Mouse (Mus musculus): ENCODE measurements at regions not wholly inside any gene's neighbourhood (a gene's known extent, or its start where the extent isn't known, plus 50 kb on each side); places are given as distances from the start of the nearest gene placed in this dataset.

DNA sequence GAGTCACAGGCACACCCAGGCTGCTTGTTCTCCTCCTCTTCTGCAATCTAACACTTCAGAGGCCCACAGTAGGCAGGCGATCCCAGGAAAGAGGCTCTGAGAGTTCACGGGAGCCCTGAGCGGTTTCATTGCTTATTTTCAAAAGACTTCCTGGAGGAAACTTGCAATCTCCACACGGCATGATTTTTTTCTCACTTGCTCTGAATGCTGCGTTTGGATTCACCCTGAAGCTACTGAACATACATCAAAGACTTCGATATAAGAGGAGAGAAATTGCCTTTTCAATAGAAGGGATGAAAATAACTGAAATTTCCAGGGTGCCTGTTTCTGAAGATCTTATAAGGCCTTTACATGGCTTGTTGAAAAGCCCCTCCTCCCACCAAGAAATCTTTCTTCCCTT is 164.5 kb downstream of the B3glct start:
- TF ChIP-seq MYOG (IDR thresholded peaks at IDR 0.05; ENCODE audit: control insufficient read depth, extremely low read depth, insufficient read length) (no peak), FOSL1 (IDR thresholded peaks at IDR 0.05; ENCODE audit: insufficient read depth, low read length, poor library complexity, severe bottlenecking) (no peak), USF1 (IDR thresholded peaks at IDR 0.05; ENCODE audit: low read depth) (no peak), CEBPB (IDR thresholded peaks at IDR 0.05; ENCODE audit: low read depth) (no peak), MAX (IDR thresholded peaks at IDR 0.05) (no peak), MYOD1 (IDR thresholded peaks at IDR 0.05; ENCODE audit: control insufficient read depth, insufficient read length, low read depth) (no peak), CTCF (IDR thresholded peaks at IDR 0.05; ENCODE audit: control insufficient read depth, insufficient read depth, insufficient read length) (no peak)
- Histone ChIP-seq H3K36me3 (ENCODE audit: control insufficient read depth, insufficient read depth) (no peaks in the 10 kb centered on the region), H3K4me3 (ENCODE audit: insufficient read depth, poor library complexity, severe bottlenecking) (no peak overlapping the region), H3K79me3 (ENCODE audit: low read depth) (no peaks in the 10 kb centered on the region), H3K79me2 (ENCODE audit: control insufficient read depth, insufficient read depth) (no peaks in the 10 kb centered on the region), H3ac (ENCODE audit: control insufficient read depth, insufficient read length, low read depth) (no peak overlapping the region), H3K27me3 (ENCODE audit: control insufficient read depth, insufficient read depth, insufficient read length) (peaks cover 3% of the 10 kb centered on the region)

DNA sequence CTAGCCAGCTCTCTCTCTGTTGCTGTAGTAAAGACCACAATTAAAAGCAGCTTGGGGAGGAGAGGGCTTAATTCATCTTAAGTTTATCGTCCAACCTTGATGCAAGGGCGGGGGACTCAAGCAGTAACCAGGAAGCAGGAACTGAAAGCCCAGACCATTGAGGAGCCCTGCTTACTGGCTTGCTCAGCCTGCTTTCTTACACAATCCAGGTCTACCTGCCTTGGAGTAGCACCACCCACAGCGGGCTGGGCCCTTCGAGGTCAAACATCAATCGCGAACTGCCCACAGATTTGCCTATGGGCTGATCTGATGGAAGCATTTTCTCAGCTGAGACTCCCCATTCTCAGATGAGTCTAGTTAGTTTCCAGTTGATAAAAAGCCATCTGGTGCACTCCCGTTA is 165.3 kb downstream of the B3glct start:
- Histone ChIP-seq H3K79me3 (ENCODE audit: low read depth) (no peaks in the 10 kb centered on the region), H3K36me3 (ENCODE audit: control insufficient read depth, insufficient read depth) (no peaks in the 10 kb centered on the region), H3K79me2 (ENCODE audit: control insufficient read depth, insufficient read depth) (no peaks in the 10 kb centered on the region), H3ac (ENCODE audit: control insufficient read depth, insufficient read length, low read depth) (no peak overlapping the region), H3K4me3 (ENCODE audit: insufficient read depth, poor library complexity, severe bottlenecking) (no peak overlapping the region), H3K27me3 (ENCODE audit: control insufficient read depth, insufficient read depth, insufficient read length) (peaks cover 3% of the 10 kb centered on the region)
- no peak for TF ChIP-seq MYOD1 (IDR thresholded peaks at IDR 0.05; ENCODE audit: control insufficient read depth, insufficient read length, low read depth)
- no peak for TF ChIP-seq FOSL1 (IDR thresholded peaks at IDR 0.05; ENCODE audit: insufficient read depth, low read length, poor library complexity, severe bottlenecking)
- no peak for TF ChIP-seq USF1 (IDR thresholded peaks at IDR 0.05; ENCODE audit: low read depth)
- no peak for TF ChIP-seq CTCF (IDR thresholded peaks at IDR 0.05; ENCODE audit: control insufficient read depth, insufficient read depth, insufficient read length)
- TF ChIP-seq CEBPB (IDR thresholded peaks at IDR 0.05; ENCODE audit: low read depth) = no peak
- TF ChIP-seq MYOG (IDR thresholded peaks at IDR 0.05; ENCODE audit: control insufficient read depth, extremely low read depth, insufficient read length) = no peak

DNA sequence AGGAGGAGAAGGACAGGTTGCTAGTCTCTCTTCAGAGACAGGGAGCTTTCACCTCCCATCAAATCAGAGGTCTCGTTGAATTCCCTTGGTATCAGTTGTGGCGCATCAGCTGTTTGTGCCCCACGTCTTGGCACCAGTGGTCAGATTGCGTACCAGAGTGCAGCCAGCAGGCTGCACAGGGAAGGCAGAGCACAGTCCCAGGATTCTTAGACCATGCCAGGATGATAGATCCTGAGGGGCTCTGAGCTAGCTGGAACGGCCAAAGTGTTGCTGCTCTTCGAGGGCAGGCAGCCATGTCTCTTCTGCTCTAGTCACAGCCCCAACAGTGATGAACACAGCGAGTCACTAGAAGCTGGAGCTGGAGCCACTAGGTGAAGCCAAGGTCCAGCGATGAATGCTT is 167.2 kb downstream of the B3glct start:
- Histone ChIP-seq H3K36me3 (ENCODE audit: control insufficient read depth, insufficient read depth) (no peaks in the 10 kb centered on the region), H3K79me3 (ENCODE audit: low read depth) (no peaks in the 10 kb centered on the region), H3K4me3 (ENCODE audit: insufficient read depth, poor library complexity, severe bottlenecking) (no peak overlapping the region), H3K27me3 (ENCODE audit: control insufficient read depth, insufficient read depth, insufficient read length) (peaks cover 3% of the 10 kb centered on the region), H3ac (ENCODE audit: control insufficient read depth, insufficient read length, low read depth) (no peak overlapping the region), H3K79me2 (ENCODE audit: control insufficient read depth, insufficient read depth) (no peaks in the 10 kb centered on the region)
- TF ChIP-seq CTCF (IDR thresholded peaks at IDR 0.05; ENCODE audit: control insufficient read depth, insufficient read depth, insufficient read length) (no peak), MYOD1 (IDR thresholded peaks at IDR 0.05; ENCODE audit: control insufficient read depth, insufficient read length, low read depth) (no peak), FOSL1 (IDR thresholded peaks at IDR 0.05; ENCODE audit: insufficient read depth, low read length, poor library complexity, severe bottlenecking) (no peak)

DNA sequence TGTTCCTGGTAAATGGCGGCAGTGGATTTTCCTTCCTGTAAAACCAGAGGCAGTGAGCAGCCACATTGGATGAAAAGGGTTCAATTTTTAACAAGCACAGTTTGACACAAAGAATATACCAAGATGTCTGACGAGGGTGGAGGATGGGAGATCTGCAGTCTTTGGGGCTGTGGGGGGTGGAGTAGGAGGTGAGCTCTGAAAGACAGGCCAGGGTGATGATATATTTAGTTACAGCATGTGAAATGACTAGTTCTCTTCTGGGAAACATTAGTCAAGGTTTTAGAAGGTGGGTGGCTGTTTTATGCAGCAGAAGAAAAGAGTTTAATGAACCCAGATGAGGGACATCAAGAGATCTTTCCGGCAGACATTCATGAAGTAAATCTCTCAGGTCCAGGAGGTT is 170.0 kb upstream of the Rxfp2 start:
- H3K27me3 ChIP-seq (ENCODE audit: control insufficient read depth, insufficient read depth, insufficient read length) = no peaks in the 10 kb centered on the region
- H3ac ChIP-seq (ENCODE audit: control insufficient read depth, insufficient read length, low read depth) = no peak overlapping the region
- no peaks in the 10 kb centered on the region for H3K79me2 ChIP-seq (ENCODE audit: control insufficient read depth, insufficient read depth)
- no peaks in the 10 kb centered on the region for H3K79me3 ChIP-seq (ENCODE audit: low read depth)
- no peak overlapping the region for H3K4me3 ChIP-seq (ENCODE audit: insufficient read depth, poor library complexity, severe bottlenecking)
- H3K36me3 ChIP-seq (ENCODE audit: control insufficient read depth, insufficient read depth) = no peaks in the 10 kb centered on the region
- TF ChIP-seq MYOG (IDR thresholded peaks at IDR 0.05; ENCODE audit: control insufficient read depth, extremely low read depth, insufficient read length) (no peak), MYOD1 (IDR thresholded peaks at IDR 0.05; ENCODE audit: control insufficient read depth, insufficient read length, low read depth) (no peak), MAX (IDR thresholded peaks at IDR 0.05) (no peak), USF1 (IDR thresholded peaks at IDR 0.05; ENCODE audit: low read depth) (no peak), CTCF (IDR thresholded peaks at IDR 0.05; ENCODE audit: control insufficient read depth, insufficient read depth, insufficient read length) (no peak), FOSL1 (IDR thresholded peaks at IDR 0.05; ENCODE audit: insufficient read depth, low read length, poor library complexity, severe bottlenecking) (no peak), CEBPB (IDR thresholded peaks at IDR 0.05; ENCODE audit: low read depth) (no peak)

DNA sequence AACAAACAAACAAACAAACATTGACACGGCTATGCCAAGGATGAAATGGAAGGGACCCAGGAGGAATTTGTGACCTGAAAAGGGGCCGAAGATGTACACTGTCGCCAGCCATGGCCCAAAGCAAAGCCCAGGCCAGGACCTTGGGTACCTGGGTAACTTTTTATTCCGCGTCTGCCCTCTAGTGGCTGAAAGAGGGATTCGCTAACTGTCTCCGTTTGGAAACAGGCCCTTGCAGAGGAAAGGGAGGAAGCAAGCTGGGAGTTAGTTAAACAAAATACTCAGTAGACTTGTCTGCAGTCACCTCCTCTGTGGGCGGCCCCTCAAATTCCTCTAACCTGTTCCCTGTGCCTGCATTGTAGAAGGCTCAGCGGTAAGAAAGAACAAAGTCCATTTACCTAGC is 167.5 kb upstream of the Rxfp2 start:
- Histone ChIP-seq H3K4me3 (ENCODE audit: insufficient read depth, poor library complexity, severe bottlenecking) (no peak overlapping the region), H3ac (ENCODE audit: control insufficient read depth, insufficient read length, low read depth) (no peak overlapping the region), H3K79me2 (ENCODE audit: control insufficient read depth, insufficient read depth) (no peaks in the 10 kb centered on the region), H3K27me3 (ENCODE audit: control insufficient read depth, insufficient read depth, insufficient read length) (no peaks in the 10 kb centered on the region), H3K36me3 (ENCODE audit: control insufficient read depth, insufficient read depth) (no peaks in the 10 kb centered on the region), H3K79me3 (ENCODE audit: low read depth) (no peaks in the 10 kb centered on the region)
- TF ChIP-seq USF1 (IDR thresholded peaks at IDR 0.05; ENCODE audit: low read depth) = no peak
- no peak for TF ChIP-seq MAX (IDR thresholded peaks at IDR 0.05)
- no peak for TF ChIP-seq CEBPB (IDR thresholded peaks at IDR 0.05; ENCODE audit: low read depth)
- no peak for TF ChIP-seq MYOD1 (IDR thresholded peaks at IDR 0.05; ENCODE audit: control insufficient read depth, insufficient read length, low read depth)
- TF ChIP-seq CTCF (IDR thresholded peaks at IDR 0.05; ENCODE audit: control insufficient read depth, insufficient read depth, insufficient read length) = peak; percentile 32

DNA sequence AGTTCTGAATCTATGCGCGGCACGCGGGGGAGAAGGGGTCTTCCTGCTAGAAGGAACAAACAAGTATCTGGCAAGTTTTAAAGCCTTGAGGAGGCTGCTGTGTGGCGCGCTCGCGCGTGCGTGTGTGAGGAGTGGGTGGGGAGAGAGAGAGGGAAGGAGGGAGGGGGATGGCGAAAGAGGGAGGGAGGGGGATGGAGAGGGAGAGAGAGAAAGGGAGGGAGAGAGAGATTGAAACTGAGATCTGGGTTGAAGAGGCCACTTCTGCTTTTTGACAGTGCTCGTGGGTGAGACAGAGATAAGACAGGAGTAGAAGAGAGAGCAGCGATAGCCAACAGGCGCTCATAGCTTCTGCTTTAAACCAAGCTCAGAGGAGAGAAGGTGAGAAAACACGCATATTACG is 166.0 kb upstream of the Rxfp2 start:
- Histone ChIP-seq H3K4me3 (ENCODE audit: insufficient read depth, poor library complexity, severe bottlenecking) (no peak overlapping the region), H3ac (ENCODE audit: control insufficient read depth, insufficient read length, low read depth) (no peak overlapping the region), H3K27me3 (ENCODE audit: control insufficient read depth, insufficient read depth, insufficient read length) (no peaks in the 10 kb centered on the region), H3K36me3 (ENCODE audit: control insufficient read depth, insufficient read depth) (no peaks in the 10 kb centered on the region), H3K79me3 (ENCODE audit: low read depth) (no peaks in the 10 kb centered on the region), H3K79me2 (ENCODE audit: control insufficient read depth, insufficient read depth) (no peaks in the 10 kb centered on the region)
- TF ChIP-seq CTCF (IDR thresholded peaks at IDR 0.05; ENCODE audit: control insufficient read depth, insufficient read depth, insufficient read length) (no peak), USF1 (IDR thresholded peaks at IDR 0.05; ENCODE audit: low read depth) (no peak)
